Mouse (Mus musculus): ENCODE data around the gene Kifc5b. TPM values are rescaled to one million over a fixed set of nuclear protein-coding genes. Genes with fewer than 3 reads are reported as not detected.

Gene Kifc5b
- total RNA-seq, 2 experiments from 2014 or later: 3.4 to 3.7 TPM

GRCm38 (mm10) chr17:26946567-26946966 is 29.7 kb downstream of the Kifc5b start:
- peak; percentile 74 to 79 for DNase-seq (ENCODE audit: low spot score in 2 of 2)

GRCm38 (mm10) chr17:26947231-26948100 is 30.6 kb downstream of the Kifc5b start:
- DNase-seq (ENCODE audit: low spot score in 2 of 2): peak in 1 of 2 experiments; percentile 44

GRCm38 (mm10) chr17:26948316-26949050 is 31.6 kb downstream of the Kifc5b start:
- DNase-seq (ENCODE audit: low spot score in 2 of 2): peak; percentile 57 to 72

GRCm38 (mm10) chr17:26949051-26949577 is 32.2 kb downstream of the Kifc5b start:
- peak in 1 of 2 experiments; percentile 36 for DNase-seq (ENCODE audit: low spot score in 2 of 2)

GRCm38 (mm10) chr17:26949866-26950265 is 33.0 kb downstream of the Kifc5b start:
- DNase-seq (ENCODE audit: low spot score in 2 of 2): no peak

- no peak for DNase-seq (ENCODE audit: low spot score in 2 of 2)
Observed at GRCm38 (mm10) chr17:26950560-26951288, 33.8 kb downstream of the Kifc5b start.

- peak; percentile 81 for DNase-seq (ENCODE audit: low spot score in 2 of 2)
Observed at GRCm38 (mm10) chr17:26951406-26951805, 34.5 kb downstream of the Kifc5b start.

GRCm38 (mm10) chr17:26951952-26952877 is 35.3 kb downstream of the Kifc5b start:
- DNase-seq (ENCODE audit: low spot score in 2 of 2): no peak

- DNase-seq (ENCODE audit: low spot score in 2 of 2): no peak
Observed at GRCm38 (mm10) chr17:26953201-26953600, 36.3 kb downstream of the Kifc5b start.

GRCm38 (mm10) chr17:26953726-26954125 is 36.8 kb downstream of the Kifc5b start:
- DNase-seq (ENCODE audit: low spot score in 2 of 2): no peak

GRCm38 (mm10) chr17:26956309-26956708 is 39.4 kb downstream of the Kifc5b start:
- no peak for DNase-seq (ENCODE audit: low spot score in 2 of 2)

- DNase-seq (ENCODE audit: low spot score in 2 of 2): no peak
Observed at GRCm38 (mm10) chr17:26956895-26957294, 40.0 kb downstream of the Kifc5b start.

- DNase-seq (ENCODE audit: low spot score in 2 of 2): no peak
Observed at GRCm38 (mm10) chr17:26957872-26958271, 41.0 kb downstream of the Kifc5b start.

GRCm38 (mm10) chr17:26958880-26959279 is 42.0 kb downstream of the Kifc5b start:
- no peak for DNase-seq (ENCODE audit: low spot score in 2 of 2)

- DNase-seq (ENCODE audit: low spot score in 2 of 2): no peak
Observed at GRCm38 (mm10) chr17:26959815-26960214, 42.9 kb downstream of the Kifc5b start.

GRCm38 (mm10) chr17:26961572-26962240 is 44.8 kb downstream of the Kifc5b start:
- no peak for DNase-seq (ENCODE audit: low spot score in 2 of 2)

GRCm38 (mm10) chr17:26966993-26967392 is 50.1 kb downstream of the Kifc5b start:
- peak in 1 of 2 experiments; percentile 71 for DNase-seq (ENCODE audit: low spot score in 2 of 2)

GRCm38 (mm10) chr17:26967477-26967876 is 50.6 kb downstream of the Kifc5b start:
- DNase-seq (ENCODE audit: low spot score in 2 of 2): no peak

- DNase-seq (ENCODE audit: low spot score in 2 of 2): peak in 1 of 2 experiments; percentile 64
Observed at GRCm38 (mm10) chr17:26968200-26968611, 51.3 kb downstream of the Kifc5b start.

Data from left cerebral cortex, adult 18-20 months (tissue).